Mouse (Mus musculus) G1E (cell line): ENCODE measurements at regions not wholly inside any gene's neighbourhood (a gene's known extent, or its start where the extent isn't known, plus 50 kb on each side); places are given as distances from the start of the nearest gene placed in this dataset.

ENCODE experiments used
- CTCF ChIP-seq: IDR thresholded peaks from 2 replicates; pipeline ENCODE4 v1.5.1; 2012; ENCODE audit warnings: low read depth, low read length, inconsistent platforms, mixed read lengths
- GATA1 ChIP-seq: IDR thresholded peaks from 2 replicates; pipeline ENCODE4 v1.6.1; 2012; ENCODE audit warnings: borderline replicate concordance, low read length, inconsistent platforms, mixed read lengths
- POLR2AphosphoS5 ChIP-seq: IDR thresholded peaks from 2 replicates; pipeline ENCODE4 v1.6.1; 2012; ENCODE audit warnings: low read depth, low read length, inconsistent platforms; ENCODE audit not compliant: insufficient replicate concordance
- TAL1 ChIP-seq: conservative IDR thresholded peaks from 2 replicates; pipeline ENCODE4 v1.6.1; 2012; ENCODE audit warnings: low read depth, low read length, inconsistent platforms, mixed read lengths

DNA sequence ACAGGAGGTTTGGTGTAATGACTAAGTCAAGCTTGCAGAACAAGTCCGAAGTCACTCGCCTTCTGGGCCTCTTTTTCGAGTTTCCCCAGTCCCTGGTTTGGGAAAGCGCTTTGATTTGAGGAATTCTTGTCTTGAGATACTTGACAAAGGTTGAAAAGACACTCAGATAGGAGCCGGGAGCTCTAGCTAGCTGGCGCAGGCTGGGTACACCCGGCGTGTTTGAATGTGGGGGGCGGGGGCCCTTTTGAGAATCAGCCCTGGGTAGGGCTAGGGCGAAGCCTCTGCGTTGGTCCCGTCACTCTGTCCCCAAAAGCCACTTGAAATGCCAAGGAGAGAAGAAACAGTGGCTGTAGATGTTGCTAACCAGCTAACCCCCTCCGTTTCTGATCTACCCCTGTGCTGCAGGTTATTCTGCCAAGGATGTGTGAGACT is 174.3 kb upstream of the Topaz1 start:
- TF ChIP-seq CTCF (no peak), POLR2AphosphoS5 (no peak), GATA1 (no peak), TAL1 (no peak)
